Mouse (Mus musculus) intestine, embryonic 15.5 days (tissue): ENCODE results near the gene Gsto1. TPM values are rescaled to one million over a fixed set of nuclear protein-coding genes. Genes with fewer than 3 reads are reported as not detected.

Experiments
- ATAC-seq: fragments of 200-750 bp; cut with Nextera tagmentation; 2 replicates; pipeline ENCODE4 v1.8.0; 2017; ENCODE audit warnings: moderate TSS enrichment, moderate library complexity
- H3K27ac ChIP-seq: fragments of 300-500 bp; sonication (generic); 2 replicates; pipeline ENCODE4 v1.5.1; 2015; ENCODE audit warnings: mild to moderate bottlenecking, inconsistent platforms
- H3K27me3 ChIP-seq: fragments of 300-500 bp; sonication (generic); replicated peaks from 2 replicates; pipeline ENCODE4 v1.6.1; 2015; ENCODE audit warnings: inconsistent platforms
- H3K36me3 ChIP-seq: fragments of 300-500 bp; sonication (generic); 2 replicates; pipeline ENCODE4 v1.6.1; 2015; ENCODE audit warnings: inconsistent platforms
- H3K4me1 ChIP-seq: fragments of 300-500 bp; sonication (generic); replicated peaks from 2 replicates; pipeline ENCODE4 v1.6.1; 2015; ENCODE audit warnings: inconsistent platforms
- H3K4me2 ChIP-seq: fragments of 300-500 bp; sonication (generic); replicated peaks from 2 replicates; pipeline ENCODE4 v1.6.1; 2015; ENCODE audit warnings: mild to moderate bottlenecking, inconsistent platforms
- H3K4me3 ChIP-seq: fragments of 300-500 bp; sonication (generic); replicated peaks from 2 replicates; pipeline ENCODE4 v1.5.1; 2015; ENCODE audit warnings: inconsistent platforms
- H3K9ac ChIP-seq: fragments of 300-500 bp; sonication (generic); 2 replicates; pipeline ENCODE4 v1.6.1; 2015; ENCODE audit warnings: inconsistent platforms
- H3K9me3 ChIP-seq: fragments of 300-500 bp; sonication (generic); 2 replicates; pipeline ENCODE4 v1.6.1; 2016; ENCODE audit warnings: inconsistent platforms
- WGBS: fragments of 180-500 bp; shearing (Covaris S2); methylation state at CpG from one replicate; pipeline ENCODE4 v1.1.7; 2015; 5-methylcytosine and 5-hydroxymethylcytosine counted together
- polyA plus RNA-seq: library from polyadenylated mRNA; unstranded; fragments of >200 nt; fragmentation: Nextera tagmentation; extraction: Ambion mirVana; gene quantifications from 2 replicates; pipeline ENCODE4 v1.2.1, GENCODE M21; 2015

Gene Gsto1
- polyA plus RNA-seq, 1 experiment from 2014 or later, result 476 TPM

DNA sequence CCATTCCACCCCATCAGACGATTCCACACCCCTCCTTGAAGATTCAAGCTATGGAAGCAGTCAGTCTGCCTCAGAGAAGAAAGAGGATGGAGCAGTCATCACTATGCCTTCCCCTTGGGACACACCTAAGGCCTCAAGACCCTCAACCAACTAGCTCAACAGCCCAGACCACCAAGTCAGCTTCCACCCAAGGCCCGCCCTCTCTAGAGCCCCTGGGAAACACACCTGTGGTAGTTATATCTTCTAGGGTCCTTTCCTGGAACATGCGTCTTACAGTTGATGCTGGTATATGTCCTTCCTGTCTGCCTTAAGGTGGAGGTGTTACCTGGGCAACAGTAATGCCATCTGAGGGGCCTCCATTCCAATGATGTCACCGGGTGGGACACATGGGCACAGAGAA is 59.4 kb downstream of the Gsto1 start:
- Histone ChIP-seq H3K4me2 (no peak overlapping the region), H3K36me3 (no peaks in the 10 kb centered on the region), H3K27me3 (no peaks in the 10 kb centered on the region), H3K4me3 (no peak overlapping the region), H3K27ac (no peak overlapping the region), H3K9me3 (no peaks in the 10 kb centered on the region), H3K9ac (no peak overlapping the region), H3K4me1 (peaks cover 26% of the 10 kb centered on the region)
- WGBS, result 95% methylated on average over 4 of the region's 4 CpGs
- no peak for ATAC-seq

Other genes with a start within 250 kb of the Gsto1 start
- 0.58 and 0.78 TPM in 2 replicates for gene Col17a1, start 162.9 kb upstream of the Gsto1 start, polyA plus RNA-seq
- 209 and 240 TPM in 2 replicates for gene Sfr1, start 123.3 kb upstream of the Gsto1 start, polyA plus RNA-seq
- 0.68 and 0.97 TPM in 2 replicates for gene Gsto2, start 10.6 kb downstream of the Gsto1 start, polyA plus RNA-seq
- 0.11 and 0.28 TPM in 2 replicates for gene Cfap43, start 64.3 kb downstream of the Gsto1 start, polyA plus RNA-seq
- gene Itprip, start 64.3 kb downstream of the Gsto1 start, polyA plus RNA-seq, result 9.8 and 10.7 TPM in 2 replicates
- gene Cfap58, start 82.7 kb downstream of the Gsto1 start, polyA plus RNA-seq, result not detected in 2 replicates